Mouse (Mus musculus): Measurements from ENCODE around the gene Tmem232.

GRCm38 (mm10) chr17:65484654-65485053, 55.9 kb downstream of the Tmem232 start:
- TF ChIP-seq CTCF (IDR thresholded peaks at IDR 0.05; ENCODE audit: extremely low read depth, insufficient read depth, insufficient read length, insufficient replicate concordance), result no peak
- TF ChIP-seq POLR2A (IDR thresholded peaks at IDR 0.05; ENCODE audit: low read depth, low read length), result no peak
